Mouse (Mus musculus) cerebellum, adult 2 months (tissue): ENCODE measurements around the gene Gm5580. TPM values are rescaled to one million over a fixed set of nuclear protein-coding genes. Genes with fewer than 3 reads are reported as not detected.
"Not testable (repeated sequence)": the region's sequence is repeated elsewhere in the genome, so short reads cannot be mapped to it uniquely, and the experiment has no call there.

Experiments used
- DNase-seq, 2 experiments: peaks; one replicate each; pipeline ENCODE4 v3.0.0; 2021
- H3K27ac ChIP-seq: fragments of 200-500 bp; 2 replicates; pipeline ENCODE4 v1.5.1; 2012; ENCODE audit warnings: low read length, control low read depth, inconsistent platforms; ENCODE audit not compliant: insufficient read depth
- H3K27me3 ChIP-seq: fragments of 200-500 bp; 2 replicates; pipeline ENCODE4 v1.6.1; 2012; ENCODE audit warnings: inconsistent platforms, mild to moderate bottlenecking, low read length, moderate library complexity; ENCODE audit not compliant: control insufficient read depth, insufficient read depth
- H3K4me1 ChIP-seq: fragments of 200-500 bp; 2 replicates; pipeline ENCODE4 v1.6.1; 2011; ENCODE audit warnings: low read length; ENCODE audit not compliant: control insufficient read depth, insufficient read depth
- H3K4me3 ChIP-seq: fragments of 200-500 bp; replicated peaks from 2 replicates; pipeline ENCODE3; 2011; ENCODE audit warnings: mild to moderate bottlenecking, low read depth, low read length, control low read depth; ENCODE audit not compliant: insufficient read depth
- CTCF ChIP-seq: fragments of 200-500 bp; IDR thresholded peaks from 2 replicates; pipeline ENCODE4 v1.5.1; 2011; ENCODE audit warnings: low read depth, mild to moderate bottlenecking, control low read depth, low read length, moderate library complexity, borderline replicate concordance; ENCODE audit not compliant: insufficient read depth
- POLR2A ChIP-seq: fragments of 200-500 bp; IDR thresholded peaks from 2 replicates; pipeline ENCODE4 v1.6.1; 2011; ENCODE audit warnings: low read length, control low read depth, borderline replicate concordance; ENCODE audit not compliant: insufficient read depth
- WGBS: fragments of 180-500 bp; shearing (Covaris S2); methylation state at CpG from one replicate; pipeline ENCODE4 v1.1.7; 2018; 5-methylcytosine and 5-hydroxymethylcytosine counted together
- polyA plus RNA-seq: library from polyadenylated mRNA; depleted of rRNA; stranded (reverse); fragments of >200 nt; gene quantifications from 2 replicates; pipeline ENCODE4 v1.2.3, GENCODE M21; 2012; rRNA removed

Gene Gm5580
- polyA plus RNA-seq, 1 experiment = 0.11 TPM

- TF ChIP-seq POLR2A (no peak), CTCF (no peak)
- 46% methylated on average over 4 of the region's 4 CpGs for WGBS
- H3K4me1 ChIP-seq = no peaks in the 10 kb centered on the region
- H3K4me3 ChIP-seq = no peak within 1 kb of the TSS
- no peak within 1 kb of the TSS for H3K27ac ChIP-seq
- no peak for DNase-seq
- H3K27me3 ChIP-seq = no peaks in the 10 kb centered on the region
Measured at GRCm38 (mm10) chr6:116584095-116584494, 33.2 kb downstream of the Gm5580 start, which contains the start of gene Olfr215. Olfr215 (minus strand) TSS chr6:116584195.

- H3K4me1 ChIP-seq, DNase-seq, H3K27ac ChIP-seq, H3K27me3 ChIP-seq, H3K4me3 ChIP-seq: not testable (repeated sequence)
Measured at GRCm38 (mm10) chr6:116600969-116601368, 50.0 kb downstream of the Gm5580 start.

Other genes starting within 250 kb of the Gm5580 start
- gene March8, start 213.1 kb upstream of the Gm5580 start, polyA plus RNA-seq = 80.9 and 84.5 TPM in 2 replicates
- 0.74 and 0.84 TPM in 2 replicates for gene Alox5, start 90.0 kb upstream of the Gm5580 start, polyA plus RNA-seq
- not detected in 2 replicates for gene Olfr211, start 62.0 kb upstream of the Gm5580 start, polyA plus RNA-seq
- 0.03 TPM in 1 of 2 replicates, not detected in the other for gene Olfr212, start 44.6 kb upstream of the Gm5580 start, polyA plus RNA-seq
- gene Olfr213, start 12.7 kb upstream of the Gm5580 start, polyA plus RNA-seq = not detected in 2 replicates
- gene Olfr214, start 3.1 kb downstream of the Gm5580 start, polyA plus RNA-seq = not detected in 2 replicates
- not detected in 2 replicates for gene Olfr215, start 33.1 kb downstream of the Gm5580 start, polyA plus RNA-seq
- 32.4 and 34.2 TPM in 2 replicates for gene Zfp422, start 77.9 kb downstream of the Gm5580 start, polyA plus RNA-seq
- gene Depp1, start 99.5 kb downstream of the Gm5580 start, polyA plus RNA-seq = 0.84 and 1.00 TPM in 2 replicates
- gene Rassf4, start 122.8 kb downstream of the Gm5580 start, polyA plus RNA-seq = 10.3 and 12.9 TPM in 2 replicates
- gene Tmem72, start 165.8 kb downstream of the Gm5580 start, polyA plus RNA-seq = 0.77 and 1.5 TPM in 2 replicates